Mouse (Mus musculus): Measurements from ENCODE around the gene Ddr1.

- TF ChIP-seq POLR2AphosphoS2 (IDR thresholded peaks at IDR 0.05; ENCODE audit: insufficient read length, low read depth): no peak
- no peak for TF ChIP-seq POLR2A (IDR thresholded peaks at IDR 0.05; ENCODE audit: insufficient read length, low read depth)
- no peak for TF ChIP-seq CEBPB (IDR thresholded peaks at IDR 0.05; ENCODE audit: insufficient read depth, poor library complexity, severe bottlenecking)
- no peak for TF ChIP-seq MAX (IDR thresholded peaks at IDR 0.05; ENCODE audit: low read depth)
- TF ChIP-seq USF1 (IDR thresholded peaks at IDR 0.05; ENCODE audit: low read depth): no peak
Measured at GRCm38 (mm10) chr17:35752221-35752811, 47.9 kb upstream of the Ddr1 start.
